Mouse (Mus musculus) urinary bladder, postnatal 4 days (tissue): ENCODE results near the gene Dlg2.

Experiments
- DNase-seq, 2 experiments: peaks; one replicate each; pipeline ENCODE4 v3.0.0; 2021 to 2022; ENCODE audit warnings: low spot score in 2 of 2

Gene Dlg2

GRCm38 (mm10) chr7:91089211-91089930, 612.9 kb downstream of the Dlg2 start:
- no peak for DNase-seq

- no peak for DNase-seq
Measured at GRCm38 (mm10) chr7:91090317-91090829, 613.9 kb downstream of the Dlg2 start.

- DNase-seq = no peak
Measured at GRCm38 (mm10) chr7:91090830-91091683, 614.6 kb downstream of the Dlg2 start.

GRCm38 (mm10) chr7:91096467-91096866, 620.0 kb downstream of the Dlg2 start:
- no peak for DNase-seq

GRCm38 (mm10) chr7:91098521-91098920, 622.0 kb downstream of the Dlg2 start:
- DNase-seq = no peak

GRCm38 (mm10) chr7:91109575-91109974, 633.1 kb downstream of the Dlg2 start:
- DNase-seq = no peak

- DNase-seq = no peak
Measured at GRCm38 (mm10) chr7:91132128-91132527, 655.7 kb downstream of the Dlg2 start.

GRCm38 (mm10) chr7:91154096-91154495, 677.6 kb downstream of the Dlg2 start:
- DNase-seq = no peak

GRCm38 (mm10) chr7:91159144-91159543, 682.7 kb downstream of the Dlg2 start:
- no peak for DNase-seq

GRCm38 (mm10) chr7:91161643-91162175, 685.2 kb downstream of the Dlg2 start:
- no peak for DNase-seq

- DNase-seq = no peak
Measured at GRCm38 (mm10) chr7:91173560-91173959, 697.1 kb downstream of the Dlg2 start.

- DNase-seq = no peak
Measured at GRCm38 (mm10) chr7:91188211-91188610, 711.7 kb downstream of the Dlg2 start.

- DNase-seq = no peak
Measured at GRCm38 (mm10) chr7:91199372-91199771, 722.9 kb downstream of the Dlg2 start.

- DNase-seq = no peak
Measured at GRCm38 (mm10) chr7:91208083-91208852, 731.8 kb downstream of the Dlg2 start.

GRCm38 (mm10) chr7:91208973-91209372, 732.5 kb downstream of the Dlg2 start:
- DNase-seq = no peak

- DNase-seq = no peak
Measured at GRCm38 (mm10) chr7:91212236-91212635, 735.8 kb downstream of the Dlg2 start.

- no peak for DNase-seq
Measured at GRCm38 (mm10) chr7:91214921-91215320, 738.4 kb downstream of the Dlg2 start.

GRCm38 (mm10) chr7:91218321-91218987, 742.0 kb downstream of the Dlg2 start:
- no peak for DNase-seq

GRCm38 (mm10) chr7:91226442-91226841, 750.0 kb downstream of the Dlg2 start:
- DNase-seq = no peak

GRCm38 (mm10) chr7:91241718-91242117, 765.2 kb downstream of the Dlg2 start:
- no peak for DNase-seq

- no peak for DNase-seq
Measured at GRCm38 (mm10) chr7:91261672-91262030, 785.2 kb downstream of the Dlg2 start.
